Mouse (Mus musculus) stomach, postnatal 0 days (tissue): ENCODE results near the gene Nlrc5.

Source experiments
- CTCF ChIP-seq: IDR thresholded peaks from 2 replicates; pipeline ENCODE4 v1.5.1; 2016; ENCODE audit warnings: antibody characterized with exemption, low read depth, mild to moderate bottlenecking, moderate library complexity
- EP300 ChIP-seq: optimal IDR thresholded peaks from 2 replicates; pipeline ENCODE3; 2016; ENCODE audit warnings: antibody characterized with exemption

DNA sequence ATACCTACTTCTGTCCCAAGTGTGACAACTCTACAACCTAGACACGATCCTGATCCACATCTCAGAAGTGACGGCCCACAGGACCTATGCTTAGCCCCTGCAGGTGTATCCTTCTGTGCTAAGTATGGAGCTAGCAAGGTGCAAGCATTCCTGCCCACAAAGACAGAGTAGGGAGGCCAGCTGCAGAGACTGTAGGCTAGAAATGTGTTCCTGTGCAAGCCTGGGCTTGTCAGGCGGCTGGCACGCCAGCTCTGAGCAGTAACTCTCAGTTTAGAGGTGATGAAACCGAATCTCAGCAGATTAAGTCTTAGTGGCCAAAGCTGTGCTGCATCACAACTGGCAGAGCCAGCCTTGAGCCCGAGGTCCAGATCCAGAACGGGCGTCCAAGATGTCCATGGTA is 133.9 kb downstream of the Nlrc5 start:
- TF ChIP-seq EP300: no peak
- no peak for TF ChIP-seq CTCF
